ENCODE assay signal across 7 mouse cellular contexts in the genomic region with DNA sequence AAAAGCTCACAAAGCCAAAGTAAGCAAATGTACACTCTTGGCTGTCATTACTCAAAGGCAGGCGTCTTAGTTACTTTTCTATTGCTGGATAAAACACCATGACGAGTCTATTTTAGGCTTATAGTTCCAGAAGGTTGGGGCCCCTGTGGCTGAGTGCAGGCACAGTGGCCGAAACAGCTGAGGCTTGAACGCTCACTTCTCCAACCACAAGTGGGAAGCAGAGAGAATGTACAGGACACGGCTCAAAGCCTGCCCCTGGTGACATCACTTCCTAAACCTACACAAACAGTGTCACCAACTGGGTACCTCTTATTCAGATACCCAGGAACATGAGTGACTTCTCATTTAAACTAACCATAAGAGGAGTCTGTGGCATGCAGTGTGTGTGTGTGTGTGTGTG. TPM values are rescaled to one million over a fixed set of nuclear protein-coding genes. Genes with fewer than 3 reads are reported as not detected.
A peak's percentile ranks its signal among the peaks of the same experiment; 100 is the strongest.
DNase-seq lines count a peak whose midpoint lies in the region; ATAC-seq and TF ChIP-seq lines count a peak whose summit lies in the region.

No protein-coding gene starts in this region.

- H3K4me1 ChIP-seq in lung, postnatal 0 days (ENCODE audit: insufficient read depth, low read depth, low read length) = no peaks in the 10 kb centered on the region; the same call in 1 of the 2 replicates
- H3K4me1 ChIP-seq in embryonic facial prominence, embryonic 15.5 days = no peaks in the 10 kb centered on the region; the same call in 1 of the 2 replicates
- no peaks in the 10 kb centered on the region for H3K4me1 ChIP-seq in liver, embryonic 16.5 days (ENCODE audit: control insufficient read depth, low read depth, low read length)

- DNase-seq in lung, postnatal 0 days (ENCODE audit: low spot score) = peak; percentile 43
- no peak for DNase-seq in lung, postnatal 4 days
- peak; percentile 7 for DNase-seq in thymus, postnatal 25 days
- no peak for DNase-seq in frontal cortex, adult 2 months (ENCODE audit: extremely low spot score in 1 of 2, low spot score in 1 of 2)
- no peak for DNase-seq in gastrocnemius, adult 18-20 months (ENCODE audit: low spot score)

- H3K4me2 ChIP-seq in lung, postnatal 0 days (replicated peaks; ENCODE audit: low read depth, low read length) = no peak overlapping the region
- H3K4me2 ChIP-seq in embryonic facial prominence, embryonic 15.5 days (replicated peaks) = no peak overlapping the region
- H3K4me2 ChIP-seq in liver, embryonic 16.5 days (ENCODE audit: low read depth, low read length) = no peak overlapping the region

- no peak overlapping the region for H3K27ac ChIP-seq in lung, postnatal 0 days (ENCODE audit: low read length)
- H3K27ac ChIP-seq in embryonic facial prominence, embryonic 15.5 days (replicated peaks) = no peak overlapping the region
- H3K27ac ChIP-seq in liver, embryonic 16.5 days (ENCODE audit: low read length) = no peak overlapping the region

- TF ChIP-seq EP300 in lung, postnatal 0 days (IDR thresholded peaks at IDR 0.05) = no peak

- no peaks in the 10 kb centered on the region for H3K36me3 ChIP-seq in lung, postnatal 0 days (ENCODE audit: insufficient read depth, low read length)
- H3K36me3 ChIP-seq in embryonic facial prominence, embryonic 15.5 days = no peaks in the 10 kb centered on the region
- H3K36me3 ChIP-seq in liver, embryonic 16.5 days (ENCODE audit: control insufficient read depth, insufficient read depth) = no peaks in the 10 kb centered on the region

- ATAC-seq in lung, postnatal 0 days = peak; percentile 46; the same call in 1 of the 2 replicates
- ATAC-seq in embryonic facial prominence, embryonic 15.5 days (ENCODE audit: insufficient number of reproducible peaks, low FRiP score, low TSS enrichment, low read depth) = peak; percentile 54; the same call in 1 of the 2 replicates
- ATAC-seq in liver, embryonic 16.5 days (ENCODE audit: low read depth) = 0 out of 2 replicates have a peak, but pooled peaks have one; percentile 33

- H3K9me3 ChIP-seq in lung, postnatal 0 days (ENCODE audit: low read length) = no peaks in the 10 kb centered on the region
- no peaks in the 10 kb centered on the region for H3K9me3 ChIP-seq in embryonic facial prominence, embryonic 15.5 days (replicated peaks)
- H3K9me3 ChIP-seq in liver, embryonic 16.5 days (replicated peaks; ENCODE audit: control insufficient read depth, low read length) = no peaks in the 10 kb centered on the region

- no peak overlapping the region for H3K9ac ChIP-seq in lung, postnatal 0 days (replicated peaks; ENCODE audit: low read depth)
- H3K9ac ChIP-seq in embryonic facial prominence, embryonic 15.5 days = no peak overlapping the region
- no peak overlapping the region for H3K9ac ChIP-seq in liver, embryonic 16.5 days (ENCODE audit: low read depth, low read length)

- 22% methylated on average over 5 of the region's 5 CpGs for WGBS in lung, postnatal 0 days
- 39% methylated on average over 5 of the region's 5 CpGs for WGBS in embryonic facial prominence, embryonic 15.5 days
- WGBS in liver, embryonic 16.5 days (ENCODE audit: insufficient replicate concordance) = 14% methylated on average over 5 of the region's 5 CpGs

- no peaks in the 10 kb centered on the region for H3K27me3 ChIP-seq in lung, postnatal 0 days (replicated peaks; ENCODE audit: insufficient read depth, low read length)
- no peaks in the 10 kb centered on the region for H3K27me3 ChIP-seq in embryonic facial prominence, embryonic 15.5 days
- no peaks in the 10 kb centered on the region for H3K27me3 ChIP-seq in liver, embryonic 16.5 days (ENCODE audit: control insufficient read depth, insufficient read depth, low read depth, low read length)

- peak; percentile 32; the same call in 1 of the 2 replicates for TF ChIP-seq CTCF in lung, postnatal 0 days (IDR thresholded peaks at IDR 0.05)

- no peak overlapping the region for H3K4me3 ChIP-seq in lung, postnatal 0 days (ENCODE audit: low read depth, low read length)
- H3K4me3 ChIP-seq in embryonic facial prominence, embryonic 15.5 days (replicated peaks) = no peak overlapping the region
- H3K4me3 ChIP-seq in liver, embryonic 16.5 days (ENCODE audit: low read depth, low read length) = no peak overlapping the region

RNA-seq across cellular contexts. Expression of gene Otud4, which starts 26.5 kb away (rescaled TPM):
- polyA plus RNA-seq in lung, postnatal 0 days (2015; fragmentation: Nextera tagmentation; extraction: Ambion mirVana) = 8.0 and 8.7 TPM in 2 replicates
- polyA plus RNA-seq in embryonic facial prominence, embryonic 15.5 days (2015; fragmentation: Nextera tagmentation; extraction: Ambion mirVana) = 12.3 and 13.2 TPM in 2 replicates
- polyA plus RNA-seq in liver, embryonic 16.5 days (2015; fragmentation: Nextera tagmentation; extraction: Ambion mirVana) = 5.4 and 5.6 TPM in 2 replicates
- polyA plus RNA-seq in frontal cortex, adult 2 months (2012; rRNA removed) = 26.4 and 28.6 TPM in 2 replicates
- 10 to 100 TPM; 42.1 to 44.2 TPM for total RNA-seq in gastrocnemius, adult 18-20 months (2021)

Comparison
In these comparisons a context has a peak if more than half of its experiments do, and no peak if none do; other contexts are left out.
1. DNase-seq: peak in lung, postnatal 0 days (single experiment) and thymus, postnatal 25 days (single experiment); none in lung, postnatal 4 days (0 of 2), frontal cortex, adult 2 months (0 of 2) and gastrocnemius, adult 18-20 months (single experiment).
2. Peak in every context shown above with its lines, with median percentiles within 50 percentile points of each other: ATAC-seq.